Mouse (Mus musculus): Measurements from ENCODE around the gene Fbxo6. TPM values are rescaled to one million over a fixed set of nuclear protein-coding genes. Genes with fewer than 3 reads are reported as not detected.
"Not testable (repeated sequence)": the region's sequence is repeated elsewhere in the genome, so short reads cannot be mapped to it uniquely, and the experiment has no call there.

The Fbxo6 gene
- 11.7 and 13.9 TPM in 2 replicates for polyA plus RNA-seq (2014; fragmentation: Nextera tagmentation; extraction: Ambion mirVana)

GRCm38 (mm10) chr4:148151267-148152168 lies at the start of gene Fbxo6:
TSS of gene Fbxo6 (minus strand) at chr4:148152140.
- Histone ChIP-seq H3K4me3 (ENCODE audit: low read depth, low read length) (peak within 1 kb of the TSS; percentile 58), H3K27me3 (ENCODE audit: control insufficient read depth, insufficient read depth, low read length) (no peaks in the 10 kb centered on the region), H3K9ac (ENCODE audit: low read length) (peak within 1 kb of the TSS; percentile 72), H3K4me1 (ENCODE audit: control insufficient read depth, insufficient read depth, low read length) (peaks cover 5% of the 10 kb centered on the region; the same call in 1 of the 2 replicates), H3K9me3 (ENCODE audit: control insufficient read depth, low read length) (no peaks in the 10 kb centered on the region), H3K4me2 (ENCODE audit: low read depth) (peak within 1 kb of the TSS; percentile 96), H3K36me3 (ENCODE audit: control insufficient read depth, insufficient read depth, low read length) (peaks cover 5% of the 10 kb centered on the region), H3K27ac (ENCODE audit: low read depth, low read length) (peak within 1 kb of the TSS; percentile 85)
- WGBS = 2% methylated on average over 65 of the region's 67 CpGs
- DNase-seq (ENCODE audit: low spot score) (peak; percentile 92), ATAC-seq (ENCODE audit: insufficient read depth, low FRiP score, low TSS enrichment) (peak; percentile 88)

- 0 out of 2 replicates have a peak, but pooled peaks cover 3% of the 10 kb centered on the region for H3K4me1 ChIP-seq (ENCODE audit: control insufficient read depth, insufficient read depth, low read length)
These were observed 46.8 kb upstream of the Fbxo6 start for GRCm38 (mm10) chr4:148198721-148199120.

GRCm38 (mm10) chr4:148194400-148194799 lies 42.5 kb upstream of the Fbxo6 start:
- ATAC-seq (ENCODE audit: insufficient read depth, low FRiP score, low TSS enrichment) (no peak), DNase-seq (ENCODE audit: low spot score) (no peak)
- Histone ChIP-seq H3K27ac (ENCODE audit: low read depth, low read length) (no peak overlapping the region), H3K4me3 (ENCODE audit: low read depth, low read length) (no peak overlapping the region), H3K9ac (ENCODE audit: low read length) (no peak overlapping the region), H3K4me1 (ENCODE audit: control insufficient read depth, insufficient read depth, low read length) (0 out of 2 replicates have a peak, but pooled peaks cover 3% of the 10 kb centered on the region), H3K4me2 (ENCODE audit: low read depth) (no peak overlapping the region), H3K36me3 (ENCODE audit: control insufficient read depth, insufficient read depth, low read length) (no peaks in the 10 kb centered on the region), H3K27me3 (ENCODE audit: control insufficient read depth, insufficient read depth, low read length) (no peaks in the 10 kb centered on the region), H3K9me3 (ENCODE audit: control insufficient read depth, low read length) (no peaks in the 10 kb centered on the region)

More at GRCm38 (mm10) chr4:148198721-148199120, 46.8 kb upstream of the Fbxo6 start:
- H3K27me3 ChIP-seq (ENCODE audit: control insufficient read depth, insufficient read depth, low read length) = no peaks in the 10 kb centered on the region
- H3K27ac ChIP-seq (ENCODE audit: low read depth, low read length) = no peak overlapping the region
- H3K9ac ChIP-seq (ENCODE audit: low read length) = no peak overlapping the region
- H3K36me3 ChIP-seq (ENCODE audit: control insufficient read depth, insufficient read depth, low read length) = no peaks in the 10 kb centered on the region
- no peak for DNase-seq (ENCODE audit: low spot score)
- H3K9me3 ChIP-seq (ENCODE audit: control insufficient read depth, low read length) = no peaks in the 10 kb centered on the region
- no peak overlapping the region for H3K4me2 ChIP-seq (ENCODE audit: low read depth)
- H3K4me3 ChIP-seq (ENCODE audit: low read depth, low read length) = no peak overlapping the region
- WGBS = 22% methylated on average over 10 of the region's 10 CpGs
- no peak for ATAC-seq (ENCODE audit: insufficient read depth, low FRiP score, low TSS enrichment)

GRCm38 (mm10) chr4:148192707-148193245 lies 40.8 kb upstream of the Fbxo6 start:
- WGBS = 35% methylated on average over 11 of the region's 11 CpGs
- Histone ChIP-seq H3K27ac (ENCODE audit: low read depth, low read length) (no peak overlapping the region), H3K9ac (ENCODE audit: low read length) (no peak overlapping the region), H3K4me2 (ENCODE audit: low read depth) (no peak overlapping the region), H3K4me1 (ENCODE audit: control insufficient read depth, insufficient read depth, low read length) (no peaks in the 10 kb centered on the region), H3K36me3 (ENCODE audit: control insufficient read depth, insufficient read depth, low read length) (no peaks in the 10 kb centered on the region), H3K4me3 (ENCODE audit: low read depth, low read length) (no peak overlapping the region), H3K27me3 (ENCODE audit: control insufficient read depth, insufficient read depth, low read length) (no peaks in the 10 kb centered on the region), H3K9me3 (ENCODE audit: control insufficient read depth, low read length) (no peaks in the 10 kb centered on the region)
- DNase-seq (ENCODE audit: low spot score) (no peak), ATAC-seq (ENCODE audit: insufficient read depth, low FRiP score, low TSS enrichment) (no peak)

- H3K4me3 ChIP-seq (ENCODE audit: low read depth, low read length); H3K4me1 ChIP-seq (ENCODE audit: control insufficient read depth, insufficient read depth, low read length); H3K9ac ChIP-seq (ENCODE audit: low read length); H3K4me2 ChIP-seq (ENCODE audit: low read depth); H3K36me3 ChIP-seq (ENCODE audit: control insufficient read depth, insufficient read depth, low read length); H3K27ac ChIP-seq (ENCODE audit: low read depth, low read length); H3K9me3 ChIP-seq (ENCODE audit: control insufficient read depth, low read length); H3K27me3 ChIP-seq (ENCODE audit: control insufficient read depth, insufficient read depth, low read length); DNase-seq (ENCODE audit: low spot score); ATAC-seq (ENCODE audit: insufficient read depth, low FRiP score, low TSS enrichment): not testable (repeated sequence)
- 88% methylated on average over 1 of the region's 1 CpGs for WGBS
These were observed 36.8 kb upstream of the Fbxo6 start for GRCm38 (mm10) chr4:148188767-148189166.

- Histone ChIP-seq H3K4me2 (ENCODE audit: low read depth) (no peak overlapping the region), H3K4me1 (ENCODE audit: control insufficient read depth, insufficient read depth, low read length) (no peaks in the 10 kb centered on the region; the same call in 1 of the 2 replicates), H3K9ac (ENCODE audit: low read length) (no peak overlapping the region), H3K36me3 (ENCODE audit: control insufficient read depth, insufficient read depth, low read length) (no peaks in the 10 kb centered on the region), H3K4me3 (ENCODE audit: low read depth, low read length) (no peak overlapping the region), H3K27ac (ENCODE audit: low read depth, low read length) (no peak overlapping the region), H3K27me3 (ENCODE audit: control insufficient read depth, insufficient read depth, low read length) (no peaks in the 10 kb centered on the region), H3K9me3 (ENCODE audit: control insufficient read depth, low read length) (no peaks in the 10 kb centered on the region)
- DNase-seq (ENCODE audit: low spot score) = no peak
- 71% methylated on average over 4 of the region's 4 CpGs for WGBS
- no peak for ATAC-seq (ENCODE audit: insufficient read depth, low FRiP score, low TSS enrichment)
These were observed 33.9 kb upstream of the Fbxo6 start for GRCm38 (mm10) chr4:148185819-148186218.

- no peak overlapping the region for H3K27ac ChIP-seq (ENCODE audit: low read depth, low read length)
- ATAC-seq (ENCODE audit: insufficient read depth, low FRiP score, low TSS enrichment) (no peak), DNase-seq (ENCODE audit: low spot score) (no peak)
- no peaks in the 10 kb centered on the region for H3K36me3 ChIP-seq (ENCODE audit: control insufficient read depth, insufficient read depth, low read length)
- no peaks in the 10 kb centered on the region for H3K9me3 ChIP-seq (ENCODE audit: control insufficient read depth, low read length)
- no peaks in the 10 kb centered on the region; the same call in 1 of the 2 replicates for H3K4me1 ChIP-seq (ENCODE audit: control insufficient read depth, insufficient read depth, low read length)
- H3K27me3 ChIP-seq (ENCODE audit: control insufficient read depth, insufficient read depth, low read length) = no peaks in the 10 kb centered on the region
- H3K9ac ChIP-seq (ENCODE audit: low read length) = no peak overlapping the region
- WGBS = 46% methylated on average over 9 of the region's 9 CpGs
- no peak overlapping the region for H3K4me3 ChIP-seq (ENCODE audit: low read depth, low read length)
- H3K4me2 ChIP-seq (ENCODE audit: low read depth) = no peak overlapping the region
These were observed 32.6 kb upstream of the Fbxo6 start for GRCm38 (mm10) chr4:148184564-148184963.

- Histone ChIP-seq H3K4me2 (ENCODE audit: low read depth) (no peak overlapping the region), H3K9me3 (ENCODE audit: control insufficient read depth, low read length) (no peaks in the 10 kb centered on the region), H3K4me1 (ENCODE audit: control insufficient read depth, insufficient read depth, low read length) (no peaks in the 10 kb centered on the region; the same call in 1 of the 2 replicates), H3K9ac (ENCODE audit: low read length) (no peak overlapping the region), H3K27ac (ENCODE audit: low read depth, low read length) (no peak overlapping the region), H3K27me3 (ENCODE audit: control insufficient read depth, insufficient read depth, low read length) (no peaks in the 10 kb centered on the region), H3K36me3 (ENCODE audit: control insufficient read depth, insufficient read depth, low read length) (no peaks in the 10 kb centered on the region), H3K4me3 (ENCODE audit: low read depth, low read length) (no peak overlapping the region)
- DNase-seq (ENCODE audit: low spot score) (no peak), ATAC-seq (ENCODE audit: insufficient read depth, low FRiP score, low TSS enrichment) (no peak)
- WGBS = 43% methylated on average over 8 of the region's 8 CpGs
These were observed 30.4 kb upstream of the Fbxo6 start for GRCm38 (mm10) chr4:148182363-148182762.
